Mouse (Mus musculus): ENCODE data around the gene Gm27027. TPM values are rescaled to one million over a fixed set of nuclear protein-coding genes. Genes with fewer than 3 reads are reported as not detected.

Gene Gm27027
- total RNA-seq, 2 experiments from 2014 or later, result not detected

GRCm38 (mm10) chr2:93938534-93938933, 57.6 kb downstream of the Gm27027 start:
- ATAC-seq (replicated peaks; ENCODE audit: poor library complexity), result peak; percentile 42; the same call in 1 of the 2 replicates

DNA sequence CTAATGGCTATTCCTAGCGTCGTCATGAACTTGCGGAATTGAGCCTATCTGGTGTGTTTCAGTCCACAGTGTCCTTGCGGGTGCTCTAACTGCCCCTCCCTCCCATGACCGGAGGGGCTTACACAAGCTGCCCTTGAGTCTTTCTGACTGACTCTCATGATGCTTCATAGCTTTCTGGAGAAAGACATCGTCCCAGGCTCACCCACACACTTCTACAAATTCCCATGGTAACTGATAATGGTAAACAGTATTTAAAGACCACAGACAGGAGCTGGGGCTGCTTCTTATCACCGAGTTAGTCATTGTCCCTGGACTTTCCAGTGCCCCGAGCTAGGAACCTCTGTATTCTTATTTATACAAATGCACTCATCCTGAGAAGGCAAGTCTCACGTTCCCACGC, 67.3 kb downstream of the Gm27027 start:
- no peak for ATAC-seq (replicated peaks; ENCODE audit: poor library complexity)

- no peak for ATAC-seq (replicated peaks; ENCODE audit: poor library complexity)
These were observed 68.3 kb downstream of the Gm27027 start for GRCm38 (mm10) chr2:93927701-93928437.

- ATAC-seq (replicated peaks; ENCODE audit: poor library complexity), result no peak
These were observed 70.0 kb downstream of the Gm27027 start for GRCm38 (mm10) chr2:93926141-93926540.

DNA sequence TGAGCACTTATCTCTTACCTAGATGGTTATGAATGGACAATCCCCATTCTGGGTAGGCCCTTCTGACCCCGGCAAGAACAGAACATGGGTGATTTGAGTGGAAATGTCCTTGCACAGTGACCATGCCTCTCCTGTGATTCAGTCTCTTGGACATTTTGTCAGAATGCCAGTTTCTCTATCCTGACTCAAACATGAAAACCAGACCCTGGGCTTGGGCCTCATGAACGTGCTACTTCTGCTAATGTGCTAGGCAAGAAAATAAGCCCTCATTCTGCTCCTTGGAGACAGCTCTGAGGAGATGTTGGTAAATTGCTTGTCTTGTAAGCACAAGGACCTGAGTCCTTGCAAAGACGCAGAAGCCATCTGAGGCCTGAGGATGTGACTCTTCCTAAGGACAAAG, 77.1 kb downstream of the Gm27027 start:
- no peak for ATAC-seq (replicated peaks; ENCODE audit: poor library complexity)

DNA sequence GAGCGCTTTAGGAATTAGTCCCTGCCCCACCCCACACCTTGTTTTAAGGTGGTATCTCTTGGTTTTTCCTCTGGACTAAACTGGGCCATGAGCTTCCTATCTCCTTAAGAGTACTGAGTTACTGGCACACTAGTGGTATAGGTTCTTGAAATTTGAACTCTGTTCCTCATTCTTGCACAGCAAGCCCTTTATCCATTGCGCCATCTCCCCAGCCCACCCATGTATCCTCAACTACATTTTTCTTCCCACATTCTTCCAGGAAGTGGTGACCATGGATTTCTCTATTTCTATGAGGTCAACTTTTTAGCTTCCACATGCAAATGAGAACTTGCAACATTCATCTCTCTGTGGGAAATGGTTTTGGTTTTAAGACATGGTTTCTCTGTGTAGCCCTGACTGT, 82.6 kb downstream of the Gm27027 start:
- ATAC-seq (replicated peaks; ENCODE audit: poor library complexity), result peak; percentile 85

- no peak for ATAC-seq (replicated peaks; ENCODE audit: poor library complexity)
These were observed 84.2 kb downstream of the Gm27027 start for GRCm38 (mm10) chr2:93911942-93912341.

DNA sequence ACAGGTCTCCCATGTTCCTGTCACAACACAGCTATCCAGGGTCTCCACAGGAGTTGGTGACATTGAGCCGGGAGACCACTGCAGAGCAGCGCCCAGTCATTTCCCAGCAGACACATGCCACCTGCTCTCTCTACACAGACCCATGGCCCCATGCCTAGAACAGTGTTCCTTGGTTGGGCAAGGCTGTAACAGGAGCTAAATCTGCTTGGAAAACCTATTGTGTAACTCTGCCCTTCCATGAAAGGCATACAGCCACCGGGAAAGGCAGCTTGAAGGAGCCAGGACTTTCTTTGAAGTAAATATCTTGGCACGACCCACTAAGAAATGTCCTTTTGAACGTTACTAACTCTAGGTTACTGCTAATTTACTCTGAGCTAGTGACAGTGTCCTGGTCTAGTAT, 86.4 kb downstream of the Gm27027 start:
- no peak for ATAC-seq (replicated peaks; ENCODE audit: poor library complexity)

- ATAC-seq (replicated peaks; ENCODE audit: poor library complexity), result no peak
These were observed 88.4 kb downstream of the Gm27027 start for GRCm38 (mm10) chr2:93907519-93908294.

Other genes starting within 250 kb of the Gm27027 start
- gene Ext2, start 173.8 kb downstream of the Gm27027 start, total RNA-seq (2015), result 40.6 and 41.3 TPM in 2 replicates
- 26.1 and 28.7 TPM in 2 replicates for gene Ext2, start 173.8 kb downstream of the Gm27027 start, total RNA-seq (2017)
- 11.0 and 12.1 TPM in 2 replicates for gene Accs, start 146.4 kb downstream of the Gm27027 start, total RNA-seq (2015)
- gene Accs, start 146.4 kb downstream of the Gm27027 start, total RNA-seq (2017), result 11.3 and 16.5 TPM in 2 replicates
- not detected in 2 replicates for gene Accsl, start 127.2 kb downstream of the Gm27027 start, total RNA-seq (2015)
- not detected in 2 replicates for gene Accsl, start 127.2 kb downstream of the Gm27027 start, total RNA-seq (2017)
- gene Gm13889, start 39.2 kb downstream of the Gm27027 start, total RNA-seq (2015), result not detected in 2 replicates
- not detected in 2 replicates for gene Gm13889, start 39.2 kb downstream of the Gm27027 start, total RNA-seq (2017)
- 58.3 and 101 TPM in 2 replicates for gene Alkbh3, start 14.5 kb upstream of the Gm27027 start, total RNA-seq (2015)
- 25.2 and 35.2 TPM in 2 replicates for gene Alkbh3, start 14.5 kb upstream of the Gm27027 start, total RNA-seq (2017)
- 79.1 and 80.9 TPM in 2 replicates for gene Hsd17b12, start 161.6 kb upstream of the Gm27027 start, total RNA-seq (2015)
- gene Hsd17b12, start 161.6 kb upstream of the Gm27027 start, total RNA-seq (2017), result 108 and 119 TPM in 2 replicates